Mouse (Mus musculus) forebrain, postnatal 0 days (tissue): ENCODE results near the gene Timm8a2. TPM values are rescaled to one million over a fixed set of nuclear protein-coding genes. Genes with fewer than 3 reads are reported as not detected.

Source experiments
- ATAC-seq: fragments of 200-750 bp; cut with Nextera tagmentation; 2 replicates; pipeline ENCODE4 v1.8.0; 2017; ENCODE audit warnings: mild to moderate bottlenecking, moderate library complexity
- DNase-seq: peaks from one replicate; pipeline ENCODE4 v3.0.0-alpha.2; 2015
- H3K27ac ChIP-seq: fragments of 300-500 bp; sonication (generic); 2 replicates; pipeline ENCODE4 v1.5.1; 2014; ENCODE audit warnings: low read depth, mild to moderate bottlenecking, antibody characterized with exemption, low read length, moderate library complexity, mixed read lengths
- H3K27me3 ChIP-seq: fragments of 300-500 bp; sonication (generic); 2 replicates; pipeline ENCODE4 v1.6.1; 2014; ENCODE audit warnings: mild to moderate bottlenecking, low read length, mixed read lengths; ENCODE audit not compliant: insufficient read depth
- H3K36me3 ChIP-seq: fragments of 300-500 bp; sonication (generic); 2 replicates; pipeline ENCODE4 v1.6.1; 2014; ENCODE audit warnings: mild to moderate bottlenecking, moderate library complexity; ENCODE audit not compliant: insufficient read depth
- H3K4me1 ChIP-seq: fragments of 300-500 bp; sonication (generic); 2 replicates; pipeline ENCODE4 v1.6.1; 2014; ENCODE audit warnings: antibody characterized with exemption; ENCODE audit not compliant: insufficient read depth
- H3K4me2 ChIP-seq: fragments of 300-500 bp; sonication (generic); 2 replicates; pipeline ENCODE4 v1.6.1; 2014; ENCODE audit warnings: low read depth, mild to moderate bottlenecking, moderate library complexity
- H3K4me3 ChIP-seq: fragments of 300-500 bp; sonication (generic); 2 replicates; pipeline ENCODE4 v1.5.1; 2014; ENCODE audit warnings: low read depth, low read length, mixed read lengths
- H3K9ac ChIP-seq: fragments of 300-500 bp; sonication (generic); 2 replicates; pipeline ENCODE4 v1.6.1; 2014; ENCODE audit warnings: mild to moderate bottlenecking
- H3K9me3 ChIP-seq: fragments of 300-500 bp; sonication (generic); 2 replicates; pipeline ENCODE4 v1.6.1; 2016; ENCODE audit warnings: low read length
- CTCF ChIP-seq: sonication (generic); IDR thresholded peaks from 2 replicates; pipeline ENCODE4 v1.5.1; 2016; ENCODE audit warnings: antibody characterized with exemption, control low read depth, low read depth
- WGBS: fragments of 180-500 bp; shearing (Covaris S2); extraction: QIAGEN DNeasy Blood & Tissue Kit; methylation state at CpG from one replicate; pipeline ENCODE4 v1.1.7; 2014; 5-methylcytosine and 5-hydroxymethylcytosine counted together
- polyA plus RNA-seq: library from polyadenylated mRNA; unstranded; fragments of >200 nt; fragmentation: Nextera tagmentation; extraction: Ambion mirVana; gene quantifications from 2 replicates; pipeline ENCODE4 v1.2.1, GENCODE M21; 2015
- total RNA-seq: library from RNA; depleted of rRNA; stranded (reverse); fragments of >200 nt; gene quantifications from 2 replicates; pipeline ENCODE4 v1.2.3, GENCODE M21; 2014

Gene Timm8a2
- total and polyA plus RNA-seq, 2 experiments from 2014 or later: not detected

- H3K9me3 ChIP-seq: no peaks in the 10 kb centered on the region
These were observed 37.7 kb upstream of the Timm8a2 start for GRCm38 (mm10) chr14:121996786-121997185.

DNA sequence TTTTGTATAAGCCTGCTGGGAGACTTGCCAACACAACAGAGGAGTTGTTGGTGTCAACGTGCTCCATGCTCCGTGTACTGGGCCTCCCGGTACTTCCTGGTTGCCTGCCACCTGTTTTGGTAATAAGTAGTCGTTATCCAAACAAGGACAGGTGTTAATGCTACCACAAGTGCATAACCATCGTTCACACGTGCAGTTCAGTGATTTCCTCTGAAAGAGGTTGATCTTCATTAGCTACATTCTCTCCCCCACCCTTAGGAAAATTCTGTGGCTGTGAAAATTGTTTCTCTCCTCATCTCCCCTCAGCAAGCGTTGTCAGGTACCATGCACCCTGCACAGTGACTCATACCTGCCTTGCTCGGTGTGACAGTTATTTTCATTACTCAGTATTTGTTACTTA, 35.0 kb upstream of the Timm8a2 start:
- ATAC-seq: no peak
- no peak overlapping the region for H3K4me2 ChIP-seq
- H3K27me3 ChIP-seq: no peaks in the 10 kb centered on the region
- peaks cover 11% of the 10 kb centered on the region; the same call in 1 of the 2 replicates for H3K36me3 ChIP-seq
- no peaks in the 10 kb centered on the region for H3K4me1 ChIP-seq
- DNase-seq: no peak
- TF ChIP-seq CTCF: no peak
- no peaks in the 10 kb centered on the region for H3K9me3 ChIP-seq
- WGBS: 57% methylated on average over 8 of the region's 8 CpGs
- no peak overlapping the region for H3K4me3 ChIP-seq
- no peak overlapping the region for H3K27ac ChIP-seq
- H3K9ac ChIP-seq: no peak overlapping the region

More at GRCm38 (mm10) chr14:121996786-121997185, 37.7 kb upstream of the Timm8a2 start:
- DNase-seq (no peak), ATAC-seq (no peak)
- no peaks in the 10 kb centered on the region for H3K27me3 ChIP-seq
- WGBS: 90% methylated on average over 8 of the region's 8 CpGs
- no peak for TF ChIP-seq CTCF
- peaks cover 15% of the 10 kb centered on the region for H3K36me3 ChIP-seq
- H3K4me1 ChIP-seq: no peaks in the 10 kb centered on the region
- no peak overlapping the region for H3K4me2 ChIP-seq
- no peak overlapping the region for H3K9ac ChIP-seq
- no peak overlapping the region for H3K27ac ChIP-seq
- H3K4me3 ChIP-seq: no peak overlapping the region

DNA sequence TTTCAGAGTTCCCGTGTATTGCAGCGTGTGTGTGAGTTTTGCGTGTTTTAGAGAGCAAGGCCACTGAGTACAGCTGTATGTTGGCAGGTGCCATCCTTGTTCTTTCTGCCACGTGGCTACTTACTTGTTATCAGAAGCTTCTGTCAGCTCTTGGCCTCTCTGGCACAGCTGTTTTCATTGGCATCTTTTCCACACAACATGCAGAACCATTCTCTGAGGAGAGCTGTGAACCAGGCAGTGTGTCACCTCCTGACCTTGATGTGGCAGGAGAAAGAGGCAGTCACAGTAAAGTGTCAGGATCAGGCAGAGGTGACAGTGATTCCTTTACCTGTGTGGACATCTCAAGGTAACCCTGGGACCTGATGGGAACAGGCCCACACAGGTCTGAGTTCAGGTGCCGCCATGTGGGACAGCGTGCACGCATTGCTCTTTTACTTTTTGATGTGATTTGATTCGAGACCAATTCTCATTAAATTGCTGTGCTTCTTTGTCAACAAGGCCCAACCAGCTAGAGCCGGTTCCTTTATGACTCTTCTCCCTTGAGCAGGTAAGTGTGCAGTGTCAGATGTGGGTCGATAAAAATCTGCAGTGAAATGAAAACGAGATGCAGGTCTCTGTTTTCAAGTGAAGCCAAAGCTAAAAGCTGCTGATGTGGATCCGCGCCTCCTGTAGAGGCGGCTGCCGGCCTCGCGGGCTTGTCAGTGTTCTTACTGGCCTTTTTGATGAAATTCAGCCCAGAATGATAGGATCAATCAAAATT, 33.9 kb upstream of the Timm8a2 start:
- Histone ChIP-seq H3K4me3 (no peak overlapping the region), H3K4me1 (no peaks in the 10 kb centered on the region), H3K9ac (no peak overlapping the region), H3K27me3 (no peaks in the 10 kb centered on the region), H3K36me3 (0 out of 2 replicates have a peak, but pooled peaks cover 3% of the 10 kb centered on the region), H3K27ac (no peak overlapping the region), H3K9me3 (no peaks in the 10 kb centered on the region), H3K4me2 (no peak overlapping the region)
- WGBS: 84% methylated on average over 17 of the region's 17 CpGs
- DNase-seq: no peak
- no peak for TF ChIP-seq CTCF
- ATAC-seq: no peak

- no peaks in the 10 kb centered on the region for H3K9me3 ChIP-seq
- no peak for TF ChIP-seq CTCF
These were observed 32.2 kb upstream of the Timm8a2 start for GRCm38 (mm10) chr14:122002224-122002623.

DNA sequence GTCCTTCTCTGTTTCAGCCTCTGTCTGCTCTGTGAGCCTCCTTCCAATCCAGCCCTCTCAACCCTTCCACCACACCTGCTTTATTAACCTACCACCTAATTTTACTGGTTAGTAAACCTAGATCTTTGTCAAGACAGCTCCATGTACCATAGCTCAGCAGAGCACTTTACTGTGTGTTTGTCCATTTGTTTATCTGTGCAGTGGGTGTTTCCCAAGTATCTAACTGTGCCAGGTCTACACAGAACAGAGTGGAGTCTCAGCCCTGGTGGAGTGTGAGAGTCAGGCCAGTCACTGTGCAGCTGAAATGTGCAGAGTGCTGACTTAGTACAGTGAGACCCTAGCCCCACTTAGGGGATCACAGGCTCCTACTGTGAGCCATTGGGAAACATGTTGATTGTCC, 30.7 kb upstream of the Timm8a2 start:
- no peaks in the 10 kb centered on the region for H3K4me1 ChIP-seq
- no peaks in the 10 kb centered on the region for H3K9me3 ChIP-seq
- ATAC-seq (no peak), DNase-seq (no peak)
- no peak overlapping the region for H3K9ac ChIP-seq
- H3K27ac ChIP-seq: no peak overlapping the region
- no peaks in the 10 kb centered on the region for H3K36me3 ChIP-seq
- H3K27me3 ChIP-seq: no peaks in the 10 kb centered on the region
- no peak for TF ChIP-seq CTCF
- no peak overlapping the region for H3K4me2 ChIP-seq
- H3K4me3 ChIP-seq: no peak overlapping the region

More at GRCm38 (mm10) chr14:122002224-122002623, 32.2 kb upstream of the Timm8a2 start:
- Histone ChIP-seq H3K4me2 (no peak overlapping the region), H3K27ac (no peak overlapping the region), H3K4me1 (no peaks in the 10 kb centered on the region), H3K4me3 (no peak overlapping the region), H3K36me3 (no peaks in the 10 kb centered on the region), H3K27me3 (no peaks in the 10 kb centered on the region), H3K9ac (no peak overlapping the region)
- no peak for ATAC-seq
- DNase-seq: no peak
- 91% methylated on average over 7 of the region's 7 CpGs for WGBS

GRCm38 (mm10) chr14:122008261-122008660, 26.2 kb upstream of the Timm8a2 start:
- Histone ChIP-seq H3K4me2 (no peak overlapping the region), H3K9ac (no peak overlapping the region), H3K36me3 (peaks cover 11% of the 10 kb centered on the region; the same call in 1 of the 2 replicates), H3K4me3 (no peak overlapping the region), H3K9me3 (no peaks in the 10 kb centered on the region), H3K4me1 (no peaks in the 10 kb centered on the region), H3K27me3 (no peaks in the 10 kb centered on the region), H3K27ac (no peak overlapping the region)
- DNase-seq (no peak), ATAC-seq (no peak)
- 91% methylated on average over 4 of the region's 4 CpGs for WGBS
- TF ChIP-seq CTCF: no peak

GRCm38 (mm10) chr14:122009502-122009901, 25.0 kb upstream of the Timm8a2 start:
- Histone ChIP-seq H3K9ac (no peak overlapping the region), H3K4me3 (no peak overlapping the region), H3K4me2 (no peak overlapping the region), H3K27ac (no peak overlapping the region), H3K4me1 (no peaks in the 10 kb centered on the region), H3K27me3 (no peaks in the 10 kb centered on the region), H3K36me3 (peaks cover 11% of the 10 kb centered on the region; the same call in 1 of the 2 replicates), H3K9me3 (no peaks in the 10 kb centered on the region)
- DNase-seq (no peak), ATAC-seq (no peak)
- TF ChIP-seq CTCF: no peak
- 89% methylated on average over 13 of the region's 13 CpGs for WGBS
